Mouse (Mus musculus) forebrain, embryonic 15.5 days (tissue): ENCODE data around the gene Cep152. TPM values are rescaled to one million over a fixed set of nuclear protein-coding genes. Genes with fewer than 3 reads are reported as not detected.
A peak's percentile ranks its signal among the peaks of the same experiment; 100 is the strongest.

ENCODE experiments used
- ATAC-seq: fragments of 200-750 bp; cut with Nextera tagmentation; replicated peaks from 2 replicates; pipeline ENCODE4 v1.8.0; 2017; ENCODE audit warnings: mild to moderate bottlenecking, moderate TSS enrichment, moderate library complexity
- H3K27ac ChIP-seq: fragments of 300-500 bp; sonication (generic); replicated peaks from 2 replicates; pipeline ENCODE4 v1.5.1; 2015; ENCODE audit warnings: mild to moderate bottlenecking, inconsistent platforms
- H3K27me3 ChIP-seq: fragments of 300-500 bp; sonication (generic); 2 replicates; pipeline ENCODE4 v1.6.1; 2015; ENCODE audit warnings: inconsistent platforms
- H3K36me3 ChIP-seq: fragments of 300-500 bp; sonication (generic); 2 replicates; pipeline ENCODE4 v1.6.1; 2015; ENCODE audit warnings: mild to moderate bottlenecking, inconsistent platforms
- H3K4me1 ChIP-seq: fragments of 300-500 bp; sonication (generic); 2 replicates; pipeline ENCODE4 v1.6.1; 2015; ENCODE audit warnings: inconsistent platforms
- H3K4me2 ChIP-seq: fragments of 300-500 bp; sonication (generic); replicated peaks from 2 replicates; pipeline ENCODE4 v1.6.1; 2015; ENCODE audit warnings: mild to moderate bottlenecking, inconsistent platforms
- H3K4me3 ChIP-seq: fragments of 300-500 bp; sonication (generic); 2 replicates; pipeline ENCODE4 v1.5.1; 2015; ENCODE audit warnings: mild to moderate bottlenecking, inconsistent platforms
- H3K9ac ChIP-seq: fragments of 300-500 bp; sonication (generic); replicated peaks from 2 replicates; pipeline ENCODE4 v1.6.1; 2015; ENCODE audit warnings: mild to moderate bottlenecking, inconsistent platforms
- H3K9me3 ChIP-seq: fragments of 300-500 bp; sonication (generic); 2 replicates; pipeline ENCODE4 v1.6.1; 2016; ENCODE audit warnings: inconsistent platforms
- WGBS: fragments of 180-500 bp; shearing (Covaris S2); methylation state at CpG from one replicate; pipeline ENCODE4 v1.1.7; 2015; ENCODE audit warnings: mixed read lengths; 5-methylcytosine and 5-hydroxymethylcytosine counted together
- polyA plus RNA-seq: library from polyadenylated mRNA; unstranded; fragments of >200 nt; fragmentation: Nextera tagmentation; extraction: Ambion mirVana; gene quantifications from 2 replicates; pipeline ENCODE4 v1.2.1, GENCODE M21; 2015

The Cep152 gene
- polyA plus RNA-seq, 1 experiment from 2014 or later: 4.4 TPM

DNA sequence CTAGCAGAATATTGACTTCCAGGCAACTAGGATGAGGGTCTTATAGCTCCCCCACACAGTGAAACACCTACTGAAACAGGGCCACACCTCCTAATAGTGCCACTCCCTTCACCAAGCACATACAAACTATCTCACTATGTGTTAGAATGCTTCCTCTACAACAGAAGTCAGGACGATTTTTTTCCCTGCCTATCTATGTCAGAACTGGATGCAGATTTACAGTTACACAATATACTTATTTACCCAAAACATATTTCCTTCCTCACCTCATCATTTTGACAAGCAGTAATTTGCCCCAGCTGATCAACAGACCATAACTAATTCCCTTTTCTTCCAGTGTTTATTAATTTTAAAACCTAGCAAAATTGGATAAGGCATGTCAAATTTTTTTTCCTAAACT is 81.3 kb downstream of the Cep152 start:
- H3K27ac ChIP-seq: no peak overlapping the region
- H3K9ac ChIP-seq: no peak overlapping the region
- H3K4me2 ChIP-seq: no peak overlapping the region
- H3K4me1 ChIP-seq: no peaks in the 10 kb centered on the region
- no peak for ATAC-seq
- H3K36me3 ChIP-seq: no peaks in the 10 kb centered on the region
- no peak overlapping the region for H3K4me3 ChIP-seq
- no peaks in the 10 kb centered on the region for H3K9me3 ChIP-seq
- WGBS: 75% methylated on average over 1 of the region's 1 CpGs
- H3K27me3 ChIP-seq: no peaks in the 10 kb centered on the region

DNA sequence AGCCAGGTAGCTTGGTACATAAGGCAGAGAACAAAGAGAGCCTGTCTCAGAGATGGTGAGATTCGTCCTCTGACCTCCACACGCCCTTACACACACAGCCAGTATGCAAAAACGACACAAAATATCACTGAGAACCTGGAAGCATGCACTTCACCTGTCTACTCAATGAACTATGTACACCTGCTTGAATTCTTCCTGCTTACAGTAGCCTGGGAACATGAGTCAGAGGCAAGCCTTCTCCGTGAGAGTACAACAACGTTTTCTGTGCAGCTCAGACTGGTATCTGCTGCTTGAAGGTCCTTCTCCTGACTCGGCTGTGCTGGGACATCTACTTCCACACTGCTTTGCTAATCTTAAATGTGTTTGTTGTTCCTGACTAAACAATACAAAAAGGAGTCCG is 83.5 kb downstream of the Cep152 start:
- no peak overlapping the region for H3K27ac ChIP-seq
- H3K36me3 ChIP-seq: no peaks in the 10 kb centered on the region
- no peak for ATAC-seq
- no peak overlapping the region for H3K4me3 ChIP-seq
- no peak overlapping the region for H3K9ac ChIP-seq
- H3K4me1 ChIP-seq: no peaks in the 10 kb centered on the region
- WGBS: 82% methylated on average over 7 of the region's 7 CpGs
- no peak overlapping the region for H3K4me2 ChIP-seq
- no peaks in the 10 kb centered on the region for H3K27me3 ChIP-seq
- no peaks in the 10 kb centered on the region for H3K9me3 ChIP-seq

DNA sequence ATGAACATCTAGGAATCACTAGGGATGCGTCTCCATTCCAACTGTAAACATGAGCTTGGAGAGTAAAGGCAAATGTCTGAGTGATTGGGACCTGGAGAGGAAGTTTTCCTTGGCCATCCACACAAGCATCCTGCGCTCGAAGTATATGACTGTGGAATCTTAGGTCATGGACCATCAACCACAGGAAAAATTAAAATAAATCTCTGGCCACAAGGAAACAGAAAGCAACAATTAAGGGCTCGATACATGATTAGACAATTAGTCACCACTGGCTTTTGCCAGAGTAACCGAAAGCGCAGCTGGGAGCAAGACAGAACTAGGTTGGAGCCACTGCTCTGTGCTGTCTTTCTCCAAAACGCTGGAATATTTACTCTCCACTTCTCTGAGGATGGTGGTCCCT is 84.3 kb downstream of the Cep152 start:
- H3K27me3 ChIP-seq: no peaks in the 10 kb centered on the region
- no peaks in the 10 kb centered on the region for H3K9me3 ChIP-seq
- no peak for ATAC-seq
- no peaks in the 10 kb centered on the region for H3K4me1 ChIP-seq
- no peak overlapping the region for H3K27ac ChIP-seq
- WGBS: 85% methylated on average over 7 of the region's 7 CpGs
- H3K36me3 ChIP-seq: no peaks in the 10 kb centered on the region
- H3K9ac ChIP-seq: no peak overlapping the region
- no peak overlapping the region for H3K4me3 ChIP-seq
- no peak overlapping the region for H3K4me2 ChIP-seq

DNA sequence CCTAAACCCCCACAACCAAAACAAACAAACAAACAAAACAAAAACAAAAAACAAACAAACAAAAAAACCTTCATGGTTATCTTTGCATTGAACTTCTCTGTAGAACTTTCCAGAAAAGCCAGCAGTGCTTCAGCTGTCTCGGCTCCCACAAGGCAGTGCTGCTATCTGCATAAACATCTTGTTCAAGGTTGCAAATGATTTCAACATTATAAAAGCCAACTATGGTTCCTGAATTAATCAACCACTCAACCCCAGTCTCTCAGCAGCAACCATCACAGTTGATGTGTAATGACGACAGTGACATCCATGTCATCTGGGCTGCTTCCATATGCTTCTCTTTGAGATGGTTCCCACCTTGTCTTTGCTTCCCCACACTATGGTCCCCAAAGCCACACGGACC is 85.3 kb downstream of the Cep152 start:
- no peak for ATAC-seq
- Histone ChIP-seq H3K36me3 (no peaks in the 10 kb centered on the region), H3K9me3 (no peaks in the 10 kb centered on the region), H3K4me2 (no peak overlapping the region), H3K9ac (no peak overlapping the region), H3K4me1 (no peaks in the 10 kb centered on the region), H3K4me3 (no peak overlapping the region), H3K27me3 (no peaks in the 10 kb centered on the region), H3K27ac (no peak overlapping the region)
- WGBS: 86% methylated on average over 3 of the region's 3 CpGs

DNA sequence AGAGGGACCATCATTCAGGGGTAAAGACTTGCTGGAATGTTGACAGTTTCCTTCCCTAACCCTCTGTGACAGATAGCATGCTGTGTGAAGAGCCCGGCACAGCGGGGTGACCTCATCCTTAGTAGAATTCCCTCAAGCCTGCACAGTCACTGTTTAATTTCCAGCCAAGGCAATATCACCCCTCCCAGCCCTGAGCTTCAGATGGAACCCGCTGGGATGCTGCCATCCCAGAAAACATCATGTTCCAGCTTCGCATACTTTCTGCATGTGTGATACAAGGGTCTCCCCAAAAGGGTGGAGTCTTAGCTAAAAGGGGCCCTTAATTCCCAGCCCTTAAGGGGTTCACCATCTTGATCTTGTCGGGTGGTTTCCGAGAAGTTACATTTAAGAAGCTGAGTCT is 94.2 kb downstream of the Cep152 start:
- Histone ChIP-seq H3K27me3 (no peaks in the 10 kb centered on the region), H3K4me2 (no peak overlapping the region), H3K9ac (no peak overlapping the region), H3K9me3 (no peaks in the 10 kb centered on the region), H3K4me3 (no peak overlapping the region), H3K27ac (no peak overlapping the region), H3K4me1 (no peaks in the 10 kb centered on the region), H3K36me3 (no peaks in the 10 kb centered on the region)
- ATAC-seq: no peak
- WGBS: 81% methylated on average over 6 of the region's 6 CpGs

DNA sequence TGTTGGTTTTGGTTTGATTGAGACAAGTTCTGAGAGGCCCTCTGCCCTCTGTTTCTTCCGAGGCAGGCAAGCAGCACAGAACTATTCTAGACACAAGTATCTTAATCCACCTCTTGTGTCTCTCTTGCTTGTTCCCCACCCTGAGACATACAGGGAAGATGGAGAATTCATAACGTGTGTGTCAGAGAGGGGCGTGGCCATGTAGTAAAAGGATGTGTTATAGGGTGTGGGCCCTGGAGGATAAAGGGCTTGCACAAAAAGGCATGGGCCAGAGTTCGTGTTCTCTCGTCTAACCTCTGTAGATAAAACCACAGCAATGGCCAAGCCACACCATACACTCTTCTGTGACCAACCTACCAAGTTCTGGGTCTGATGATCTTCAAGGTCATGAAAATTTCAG is 98.3 kb downstream of the Cep152 start:
- WGBS: 82% methylated on average over 5 of the region's 5 CpGs
- no peak overlapping the region for H3K27ac ChIP-seq
- no peaks in the 10 kb centered on the region for H3K36me3 ChIP-seq
- H3K4me3 ChIP-seq: no peak overlapping the region
- ATAC-seq: no peak
- H3K9me3 ChIP-seq: no peaks in the 10 kb centered on the region
- H3K4me1 ChIP-seq: no peaks in the 10 kb centered on the region
- no peak overlapping the region for H3K9ac ChIP-seq
- no peaks in the 10 kb centered on the region for H3K27me3 ChIP-seq
- no peak overlapping the region for H3K4me2 ChIP-seq

DNA sequence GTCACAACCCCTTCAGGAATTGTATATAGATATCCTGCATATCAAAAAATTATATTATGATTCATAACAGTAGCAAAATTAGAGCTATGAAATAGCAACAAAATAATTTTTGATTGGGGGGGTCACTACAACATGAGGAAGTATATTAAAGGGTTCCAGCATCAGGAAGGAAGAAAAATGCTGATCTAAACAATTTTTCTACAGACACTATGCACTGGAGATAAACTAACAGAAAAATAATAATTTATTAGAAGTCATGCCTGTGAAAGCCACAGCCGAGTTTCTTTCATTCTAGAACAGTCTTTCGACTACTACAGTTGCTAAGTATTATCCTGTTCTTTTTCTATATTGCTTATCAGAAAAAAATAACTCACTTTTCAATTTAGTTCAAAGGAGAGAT is 99.4 kb downstream of the Cep152 start:
- 92% methylated on average over 2 of the region's 2 CpGs for WGBS
- no peaks in the 10 kb centered on the region for H3K9me3 ChIP-seq
- no peaks in the 10 kb centered on the region for H3K27me3 ChIP-seq
- no peak overlapping the region for H3K27ac ChIP-seq
- no peak overlapping the region for H3K9ac ChIP-seq
- no peak overlapping the region for H3K4me2 ChIP-seq
- H3K36me3 ChIP-seq: no peaks in the 10 kb centered on the region
- ATAC-seq: no peak
- no peaks in the 10 kb centered on the region for H3K4me1 ChIP-seq
- no peak overlapping the region for H3K4me3 ChIP-seq

DNA sequence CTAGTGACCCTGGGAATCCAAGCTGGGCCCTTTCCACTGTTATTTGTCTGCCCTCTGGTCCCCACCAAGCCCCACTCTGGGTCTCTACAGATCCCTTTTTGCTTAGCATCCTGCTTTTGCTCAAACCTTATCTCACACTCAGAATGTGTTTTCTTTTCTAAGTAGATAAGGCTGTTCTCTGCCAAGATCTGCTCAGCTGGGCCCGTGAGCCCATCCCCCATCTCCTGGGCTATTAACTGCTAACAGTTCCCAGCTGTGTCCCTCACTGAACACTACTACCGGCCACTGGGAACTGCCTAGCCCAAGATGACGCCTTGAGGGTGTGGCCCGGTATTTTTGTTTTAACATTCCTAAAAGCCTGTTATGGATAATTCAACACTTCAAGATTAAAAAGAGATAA is 108.3 kb downstream of the Cep152 start:
- Histone ChIP-seq H3K9me3 (no peaks in the 10 kb centered on the region), H3K9ac (no peak overlapping the region), H3K27ac (no peak overlapping the region), H3K4me3 (no peak overlapping the region), H3K4me2 (no peak overlapping the region), H3K27me3 (no peaks in the 10 kb centered on the region), H3K36me3 (no peaks in the 10 kb centered on the region), H3K4me1 (no peaks in the 10 kb centered on the region)
- ATAC-seq: 0 out of 2 replicates have a peak, but pooled peaks have one; percentile 38
- 50% methylated on average over 4 of the region's 4 CpGs for WGBS

DNA sequence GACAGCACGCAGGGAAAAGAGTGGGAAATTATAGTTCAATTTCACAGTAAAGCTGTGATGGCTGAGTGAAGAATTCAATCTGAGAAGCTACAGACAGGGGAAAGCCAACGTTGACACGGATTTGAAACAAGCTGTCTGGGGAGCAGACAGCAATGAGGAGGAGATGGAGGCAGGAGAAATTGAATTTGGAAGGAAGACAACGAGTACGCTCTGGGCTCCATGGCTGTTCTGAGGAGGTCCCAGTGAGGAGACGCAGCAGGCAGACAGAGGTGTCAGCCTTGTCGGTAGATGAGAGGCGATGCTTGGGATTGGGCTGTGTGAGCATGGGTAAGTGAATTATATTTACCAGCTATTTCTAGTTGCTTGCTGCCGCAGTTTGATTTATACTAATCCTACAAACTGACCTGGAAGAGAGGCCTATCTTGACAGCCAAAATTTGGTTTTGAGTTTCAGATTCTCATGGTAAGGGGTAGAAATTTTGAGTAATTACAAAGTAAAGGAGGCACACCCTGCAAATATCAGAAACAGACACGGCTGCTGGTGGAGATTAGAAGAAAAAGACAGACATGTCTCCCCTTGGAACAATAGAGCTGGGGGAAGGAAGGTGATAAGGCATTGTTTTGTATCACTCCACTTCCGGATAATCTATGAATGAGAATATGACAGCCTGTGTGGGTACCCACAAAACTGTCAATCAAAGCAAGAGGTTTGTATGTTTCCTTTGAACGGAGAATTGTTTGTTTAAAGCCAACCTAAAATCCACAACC is 109.4 kb downstream of the Cep152 start:
- no peaks in the 10 kb centered on the region for H3K27me3 ChIP-seq
- H3K9me3 ChIP-seq: no peaks in the 10 kb centered on the region
- no peak overlapping the region for H3K4me2 ChIP-seq
- no peaks in the 10 kb centered on the region for H3K36me3 ChIP-seq
- ATAC-seq: no peak; the same call in 1 of the 2 replicates
- no peaks in the 10 kb centered on the region for H3K4me1 ChIP-seq
- WGBS: 67% methylated on average over 12 of the region's 12 CpGs
- H3K27ac ChIP-seq: peak overlapping the region; percentile 54
- H3K4me3 ChIP-seq: no peak overlapping the region
- no peak overlapping the region for H3K9ac ChIP-seq

DNA sequence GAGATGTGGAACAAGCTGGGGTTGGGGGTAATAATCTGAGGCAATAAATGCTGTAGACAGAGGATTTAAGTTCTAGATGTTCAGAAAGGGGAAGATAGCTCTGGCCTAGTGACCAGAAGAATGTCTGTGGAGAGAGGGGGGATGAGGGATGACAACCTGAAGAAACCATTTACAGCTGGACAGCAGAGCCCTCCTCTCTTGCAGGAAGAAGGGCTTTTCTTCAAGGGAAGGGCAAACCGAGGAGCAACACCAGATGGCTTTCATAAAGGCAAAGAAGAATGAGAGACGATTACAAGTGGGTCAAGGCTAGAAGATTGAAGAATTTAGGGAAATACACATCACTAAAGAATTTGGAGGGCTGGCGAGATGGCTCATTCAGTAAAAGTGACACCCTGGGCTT is 110.5 kb downstream of the Cep152 start:
- ATAC-seq: no peak
- no peak overlapping the region for H3K4me2 ChIP-seq
- no peak overlapping the region for H3K4me3 ChIP-seq
- no peaks in the 10 kb centered on the region for H3K4me1 ChIP-seq
- H3K36me3 ChIP-seq: no peaks in the 10 kb centered on the region
- no peak overlapping the region for H3K9ac ChIP-seq
- H3K9me3 ChIP-seq: no peaks in the 10 kb centered on the region
- WGBS: 75% methylated on average over 3 of the region's 3 CpGs
- no peak overlapping the region for H3K27ac ChIP-seq
- H3K27me3 ChIP-seq: no peaks in the 10 kb centered on the region

Other genes starting within 250 kb of the Cep152 start
- 0.09 and 0.23 TPM in 2 replicates for gene Gm9913, start 120.0 kb downstream of the Cep152 start, polyA plus RNA-seq
- gene Fbn1, start 117.1 kb downstream of the Cep152 start, polyA plus RNA-seq: 1.9 and 2.2 TPM in 2 replicates
- 314 and 348 TPM in 2 replicates for gene Eid1, start 48.0 kb upstream of the Cep152 start, polyA plus RNA-seq
- gene Shc4, start 99.0 kb upstream of the Cep152 start, polyA plus RNA-seq: 1.5 and 1.6 TPM in 2 replicates
- 29.6 and 30.7 TPM in 2 replicates for gene Secisbp2l, start 157.8 kb upstream of the Cep152 start, polyA plus RNA-seq
- gene Galk2, start 234.0 kb upstream of the Cep152 start, polyA plus RNA-seq: 28.7 and 29.1 TPM in 2 replicates
- gene Cops2, start 234.0 kb upstream of the Cep152 start, polyA plus RNA-seq: 66.8 and 66.9 TPM in 2 replicates